Mouse (Mus musculus) urinary bladder, postnatal 36 days (tissue): ENCODE measurements around the gene Clns1a.

Experiments
- DNase-seq, 2 experiments: peaks; one replicate each; pipeline ENCODE4 v3.0.0; 2022; ENCODE audit warnings: low spot score in 2 of 2, mixed read lengths in 1 of 2

Clns1a gene

DNA sequence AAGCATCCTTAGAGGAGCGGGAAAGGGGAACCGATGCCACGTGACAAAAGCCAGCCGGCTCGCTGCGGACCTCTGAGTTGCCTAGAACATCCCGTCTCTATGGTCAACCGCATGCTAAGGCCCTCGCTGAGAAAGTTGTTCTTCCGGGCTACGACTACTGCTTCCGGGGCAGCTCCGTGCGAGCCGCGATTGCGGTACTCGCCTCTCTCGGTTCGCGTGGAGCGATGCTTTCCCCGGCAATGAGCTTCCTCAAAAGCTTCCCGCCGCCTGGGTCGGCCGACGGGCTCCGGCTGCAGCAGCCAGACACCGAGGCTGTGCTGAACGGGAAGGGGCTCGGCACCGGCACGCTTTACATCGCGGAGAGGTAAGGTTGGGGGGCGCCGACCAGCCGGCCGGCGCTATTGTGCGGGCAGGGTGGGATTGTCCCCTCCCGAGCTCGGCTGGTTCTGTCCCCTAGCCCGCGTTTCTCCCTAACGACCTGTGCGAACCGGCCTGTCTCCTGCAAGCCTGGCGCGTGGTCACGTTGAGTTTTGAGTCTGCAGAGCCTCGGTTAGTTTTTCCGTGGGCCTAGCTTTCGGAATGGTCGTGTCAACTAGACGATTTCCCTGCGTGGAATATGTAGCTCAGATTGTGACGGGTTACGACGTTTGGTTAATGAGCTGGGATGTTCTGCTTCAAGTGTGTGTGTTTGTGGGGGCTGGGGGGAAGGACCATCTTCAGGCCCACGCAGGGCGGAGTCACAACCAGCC lies at the start of gene Clns1a:
Gene Clns1a (plus strand): TSS at position 129 of the 749 bp plus-strand sequence.
- DNase-seq, result peak; percentile 84 to 92

DNA sequence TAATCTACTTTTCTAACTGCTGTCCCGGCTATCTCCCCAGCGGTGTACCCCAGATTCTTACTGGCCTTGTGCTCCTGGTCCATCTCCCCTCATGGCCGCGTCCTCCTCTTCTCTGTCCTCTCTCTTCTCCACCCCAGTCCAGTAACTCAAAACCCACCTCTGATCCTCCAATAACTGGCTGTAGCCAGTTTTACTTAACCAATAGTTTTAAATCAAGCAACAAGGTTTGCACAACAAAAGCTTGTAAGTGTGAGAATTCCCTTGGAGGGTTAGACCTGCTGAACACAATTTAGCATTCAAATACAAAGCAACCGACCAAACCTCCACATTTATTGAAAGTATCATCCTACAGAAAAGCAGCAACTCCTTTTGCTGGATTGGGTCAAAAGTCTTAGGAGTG lies 48.8 kb upstream of the Clns1a start:
- DNase-seq, result no peak

DNA sequence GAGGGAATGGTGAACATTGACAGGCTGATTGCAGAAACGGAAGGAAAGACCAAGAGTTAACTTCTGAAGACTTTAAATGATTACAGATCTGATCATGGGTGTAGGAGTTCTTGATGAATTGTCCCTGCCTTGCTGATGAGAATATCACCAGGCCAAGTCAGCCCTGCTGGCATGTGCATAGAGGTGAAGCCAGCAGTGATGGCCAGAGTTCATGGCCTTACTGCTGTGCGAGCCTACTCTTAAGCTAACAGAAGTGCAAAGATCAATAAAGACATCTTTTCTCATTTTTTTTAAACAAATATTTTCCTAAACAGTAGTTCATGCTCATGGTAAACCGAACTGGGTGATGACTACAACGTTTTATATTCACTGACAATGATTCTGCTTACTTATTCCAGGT lies 45.7 kb upstream of the Clns1a start:
- no peak for DNase-seq

DNA sequence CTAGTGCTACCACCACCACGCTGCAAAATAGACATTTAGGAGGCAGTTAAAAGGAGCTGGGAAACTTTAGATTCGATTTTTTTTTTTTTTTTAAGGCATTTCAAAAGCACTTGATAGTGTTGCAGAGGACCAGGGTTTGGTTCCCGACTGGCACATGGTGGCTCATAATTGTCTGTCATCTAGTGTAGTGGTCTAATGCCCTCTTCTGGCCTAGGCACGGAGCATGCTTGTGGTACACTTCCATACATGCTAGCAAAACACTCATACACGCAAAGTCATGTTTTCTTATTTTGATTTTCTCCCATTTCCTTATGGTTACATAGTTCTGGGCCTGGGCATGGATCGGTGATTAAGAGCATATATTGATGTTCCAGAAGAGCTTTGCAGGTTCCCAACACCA lies 40.3 kb upstream of the Clns1a start:
- DNase-seq, result no peak

DNA sequence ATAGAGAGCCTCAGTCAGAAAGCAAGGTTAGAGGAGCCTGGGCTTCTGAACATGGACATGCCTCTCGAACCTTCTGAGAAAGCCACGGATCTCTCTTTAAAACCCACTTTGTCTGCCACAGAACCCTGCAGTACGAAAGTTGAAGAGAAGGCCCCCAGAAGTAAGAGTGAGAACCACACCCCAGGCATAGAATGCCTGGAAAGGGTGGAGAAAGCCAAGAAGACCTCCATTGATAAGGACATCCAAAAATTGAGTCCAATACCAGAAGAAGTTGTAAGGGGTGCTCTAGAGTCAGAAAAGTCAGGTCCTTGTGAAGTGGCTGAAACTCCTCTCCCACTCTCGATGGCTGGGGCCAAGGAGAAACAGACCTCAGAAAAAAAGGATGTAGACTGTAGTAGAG lies 34.8 kb upstream of the Clns1a start:
- no peak for DNase-seq

DNA sequence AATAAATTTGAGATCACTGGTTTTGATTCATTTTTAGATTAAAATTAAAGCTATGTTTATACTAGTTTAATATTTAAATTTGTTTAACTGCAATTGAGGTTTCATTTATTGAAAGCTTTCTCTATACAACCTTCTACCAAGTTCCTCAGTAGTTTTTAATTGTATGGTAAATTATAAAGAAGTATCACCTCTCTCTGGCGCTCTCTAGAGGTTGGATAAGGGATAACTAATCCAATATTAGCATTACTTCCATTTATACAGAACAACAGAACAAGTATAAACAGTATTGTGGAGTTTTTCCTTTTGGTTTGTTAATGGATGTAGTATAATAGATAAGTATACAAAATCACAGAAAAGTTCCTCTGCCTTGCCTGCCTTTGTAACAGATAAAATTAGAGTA lies 17.2 kb upstream of the Clns1a start:
- no peak for DNase-seq

DNA sequence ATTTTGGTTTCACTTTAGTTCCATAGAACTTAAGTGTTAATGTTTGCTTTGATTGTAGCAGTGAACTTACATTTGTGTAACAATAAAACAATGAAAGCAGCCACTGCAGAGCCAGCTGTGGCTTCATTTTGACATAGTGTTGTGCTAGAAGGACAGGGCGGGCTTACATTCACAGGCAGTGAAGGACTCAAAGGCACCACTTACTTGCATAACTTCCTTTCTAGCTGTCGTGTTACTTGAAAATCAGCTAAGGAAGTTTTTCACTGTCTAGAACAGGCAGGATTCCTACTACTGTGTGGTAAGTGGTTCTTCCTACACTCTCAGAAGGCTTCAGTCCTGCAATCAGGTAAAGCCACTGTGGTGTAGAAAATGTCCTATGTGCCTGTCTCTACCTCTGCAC lies 8.6 kb upstream of the Clns1a start:
- DNase-seq, result no peak

DNA sequence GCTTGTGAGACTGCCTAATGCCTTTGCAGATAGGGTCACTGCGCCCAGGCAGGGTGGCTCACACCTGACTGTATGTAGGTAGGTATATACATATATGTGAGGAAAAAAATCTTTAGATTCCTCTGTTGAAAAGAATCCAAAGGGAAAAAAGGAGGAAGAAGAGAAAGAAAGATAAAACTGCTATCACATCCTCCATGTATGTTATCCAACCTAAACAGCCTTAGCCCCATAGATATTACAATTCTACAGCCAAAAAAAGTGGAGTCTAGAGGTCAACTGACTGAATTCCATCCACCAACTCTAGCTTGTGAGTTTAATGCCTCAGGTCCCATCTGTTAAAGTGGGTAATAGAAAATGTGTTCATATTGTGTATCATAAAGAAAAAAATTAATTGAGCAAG lies 993 bp upstream of the Clns1a start:
- DNase-seq, result no peak

DNA sequence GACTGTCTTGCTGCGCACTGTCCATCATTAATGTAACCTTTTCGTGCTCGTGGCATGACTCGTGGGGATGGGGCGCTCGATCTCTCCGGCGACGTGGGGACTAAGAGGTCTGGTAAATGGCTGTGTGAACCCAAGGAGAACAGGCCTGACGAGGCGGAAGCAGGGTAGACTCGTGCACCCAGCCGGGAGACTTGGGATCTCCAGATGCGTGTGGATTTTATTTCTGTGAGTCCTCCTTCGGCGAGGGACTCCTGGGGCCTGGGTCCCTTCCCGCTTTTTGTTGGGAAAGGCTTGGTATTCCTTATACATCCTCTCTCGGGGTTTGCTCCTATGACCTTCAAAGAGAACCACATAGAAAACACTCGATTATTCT lies 315 bp upstream of the Clns1a start:
- no peak for DNase-seq

DNA sequence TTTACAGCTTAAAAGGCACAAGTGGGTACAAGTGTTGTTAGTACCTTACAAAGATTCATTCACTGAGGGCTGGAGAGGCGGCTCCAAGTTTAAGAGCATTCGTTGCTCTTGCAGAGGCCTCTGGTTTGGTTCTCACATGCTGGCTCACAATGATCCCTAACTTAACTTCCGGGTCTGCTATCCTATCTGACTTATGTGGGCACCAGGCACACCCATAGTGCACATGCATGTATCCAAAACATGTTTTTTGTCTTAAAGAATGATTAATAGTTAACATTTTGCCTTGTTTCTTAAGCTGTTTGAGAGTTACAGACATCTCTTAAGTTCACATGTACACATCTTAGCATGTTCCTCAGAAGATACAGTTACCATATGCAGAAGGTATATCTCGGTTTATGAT lies 3.7 kb downstream of the Clns1a start:
- no peak for DNase-seq

DNA sequence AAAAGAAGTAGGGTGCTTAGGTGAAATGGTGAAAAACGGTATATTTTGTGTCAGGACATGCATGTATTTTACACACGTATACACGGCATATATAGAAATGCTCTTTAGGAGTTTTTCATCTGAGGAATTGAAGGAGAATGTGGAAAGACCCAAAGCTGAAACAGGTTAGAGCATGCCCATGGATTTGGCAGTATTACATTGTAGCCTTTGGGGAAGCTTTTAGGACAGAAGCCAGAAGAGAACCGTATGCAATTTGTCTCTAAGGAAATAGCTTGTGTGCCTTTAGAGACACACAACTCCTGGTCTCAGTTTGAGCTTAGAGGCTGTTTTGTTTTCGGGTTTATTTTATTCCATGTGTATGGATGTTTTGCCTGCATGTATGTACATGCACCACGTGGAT lies 4.7 kb downstream of the Clns1a start:
- no peak for DNase-seq

DNA sequence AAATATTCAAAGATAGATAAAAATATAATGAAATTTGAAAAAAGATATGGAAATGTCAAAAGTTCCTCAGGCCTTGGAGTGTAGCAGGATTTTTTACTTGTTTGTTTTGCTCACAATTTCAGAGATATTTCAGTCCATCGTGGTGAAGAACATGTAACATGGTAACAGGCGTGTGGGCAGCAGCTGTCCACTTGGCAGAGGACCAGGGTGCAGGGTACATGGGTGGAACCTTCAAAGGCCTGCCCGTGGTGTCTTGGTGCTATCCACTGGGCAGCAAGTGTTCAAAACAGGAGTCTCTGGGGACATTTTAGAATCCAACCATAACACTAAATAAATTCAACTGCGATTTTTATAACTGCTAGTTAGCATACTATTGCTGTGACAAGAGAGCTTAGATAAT lies 10.7 kb downstream of the Clns1a start:
- no peak for DNase-seq

DNA sequence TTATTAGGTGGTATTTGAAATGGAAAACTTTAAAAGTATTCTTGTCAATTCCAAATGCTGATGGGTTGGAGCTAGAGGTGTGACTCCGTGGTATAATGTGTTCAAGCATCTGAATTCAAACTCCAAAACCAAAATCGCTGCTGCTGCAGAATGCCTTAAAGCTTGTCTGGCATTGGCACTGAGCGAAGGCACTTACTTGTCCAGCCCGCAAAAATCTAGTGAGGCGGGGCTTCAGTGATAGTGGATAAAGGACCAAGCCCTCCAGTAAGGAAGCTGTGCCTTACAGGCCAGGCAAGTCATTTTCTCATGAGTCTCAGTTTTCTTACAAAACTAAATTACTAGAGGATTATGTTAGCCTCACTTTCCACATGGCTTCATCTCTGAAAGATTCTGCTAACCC lies 11.4 kb downstream of the Clns1a start:
- no peak for DNase-seq

DNA sequence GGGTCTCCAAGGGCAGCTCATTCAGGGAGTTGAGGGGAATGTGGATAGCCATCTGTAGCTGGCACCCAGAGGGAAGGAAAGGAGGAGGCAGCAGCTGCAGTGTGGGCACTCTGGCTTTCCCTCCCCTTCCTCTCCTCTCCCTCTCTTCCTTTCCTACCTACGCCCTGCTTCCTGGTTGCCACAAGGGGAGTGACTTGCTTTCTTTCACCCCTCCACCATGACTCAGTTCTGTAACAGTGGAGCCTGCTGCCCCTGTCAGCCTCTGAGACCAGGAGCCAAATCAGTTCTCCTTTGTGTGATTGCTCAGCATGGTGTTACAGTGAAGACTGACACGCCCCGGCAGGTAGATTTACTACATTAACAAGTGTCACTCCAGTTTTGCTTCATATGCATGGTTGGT lies 12.8 kb downstream of the Clns1a start:
- no peak for DNase-seq

DNA sequence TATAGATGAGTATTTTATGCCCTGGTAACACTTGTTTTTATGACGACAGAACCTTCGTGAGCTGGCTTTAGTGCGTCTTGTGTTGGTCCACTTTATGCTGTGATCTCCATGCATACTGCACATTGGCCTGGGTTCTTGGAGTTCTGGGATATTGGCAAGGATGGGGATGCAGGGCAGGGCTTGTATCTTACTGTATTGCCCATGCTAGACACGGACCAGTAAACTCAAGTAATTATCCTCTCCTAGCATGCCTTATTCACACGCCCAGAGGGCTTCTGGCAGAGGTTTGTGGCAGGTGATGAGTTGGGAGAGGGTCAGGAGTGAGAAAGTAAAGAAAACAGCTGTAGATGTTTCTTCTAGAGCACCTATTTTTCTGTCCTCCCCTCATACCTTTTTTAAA lies 18.2 kb downstream of the Clns1a start:
- DNase-seq, result no peak

DNA sequence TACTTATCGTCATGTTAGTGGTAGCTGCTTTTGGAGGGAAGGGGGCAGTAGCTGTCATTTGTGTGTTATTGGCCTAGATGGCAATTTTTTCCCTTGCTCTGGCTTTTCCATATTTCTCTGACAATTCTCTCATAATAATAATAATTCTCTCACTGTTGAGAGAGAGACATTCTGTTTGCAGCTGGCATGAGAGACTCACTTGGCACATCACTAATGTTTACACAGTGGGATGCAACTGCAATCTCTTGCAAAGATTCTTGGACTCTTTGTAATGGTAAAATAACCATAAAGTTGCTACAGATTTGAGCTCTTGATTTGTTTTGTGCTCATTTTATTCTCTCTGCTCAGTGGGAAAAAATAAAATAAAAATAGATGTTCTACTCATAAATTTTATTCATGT lies 20.9 kb downstream of the Clns1a start:
- no peak for DNase-seq

DNA sequence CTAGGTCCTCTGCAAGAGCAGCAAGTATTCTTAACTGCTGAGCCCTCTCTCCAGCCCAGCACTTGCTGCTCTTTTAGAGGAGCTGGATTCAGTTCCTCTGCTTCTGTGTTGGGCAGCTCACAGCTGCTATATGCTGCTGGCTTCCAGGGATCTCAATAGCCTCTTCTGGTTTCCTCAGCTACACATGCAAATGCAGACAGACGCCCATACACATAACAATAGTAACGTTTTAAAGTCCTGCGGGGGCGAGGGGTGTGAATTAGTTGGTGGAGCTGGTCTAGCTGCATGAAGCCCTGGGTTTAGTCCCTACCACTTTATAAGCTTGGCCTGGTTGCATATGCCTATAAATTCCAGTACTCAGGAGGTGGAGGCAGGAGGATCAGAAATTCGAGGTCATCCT lies 22.6 kb downstream of the Clns1a start:
- DNase-seq, result no peak

DNA sequence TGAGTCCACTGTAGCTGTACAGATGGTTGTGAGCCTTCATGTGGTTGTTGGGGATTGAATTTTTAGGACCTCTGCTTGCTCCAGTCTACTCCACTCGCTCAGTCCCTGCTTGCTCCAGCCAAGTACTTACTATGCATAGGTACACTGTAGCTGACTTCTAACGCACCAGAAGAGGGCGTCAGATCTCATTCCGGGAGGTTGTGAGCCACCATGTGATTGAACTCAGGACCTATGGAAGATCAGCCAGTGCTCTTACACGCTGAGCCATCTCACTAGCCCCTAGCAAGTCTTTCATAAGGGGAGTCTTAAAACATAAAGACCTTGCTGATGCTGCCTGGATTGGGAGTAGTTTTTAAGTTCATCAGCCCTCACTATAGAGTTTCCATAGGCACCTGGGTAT lies 23.7 kb downstream of the Clns1a start:
- no peak for DNase-seq

DNA sequence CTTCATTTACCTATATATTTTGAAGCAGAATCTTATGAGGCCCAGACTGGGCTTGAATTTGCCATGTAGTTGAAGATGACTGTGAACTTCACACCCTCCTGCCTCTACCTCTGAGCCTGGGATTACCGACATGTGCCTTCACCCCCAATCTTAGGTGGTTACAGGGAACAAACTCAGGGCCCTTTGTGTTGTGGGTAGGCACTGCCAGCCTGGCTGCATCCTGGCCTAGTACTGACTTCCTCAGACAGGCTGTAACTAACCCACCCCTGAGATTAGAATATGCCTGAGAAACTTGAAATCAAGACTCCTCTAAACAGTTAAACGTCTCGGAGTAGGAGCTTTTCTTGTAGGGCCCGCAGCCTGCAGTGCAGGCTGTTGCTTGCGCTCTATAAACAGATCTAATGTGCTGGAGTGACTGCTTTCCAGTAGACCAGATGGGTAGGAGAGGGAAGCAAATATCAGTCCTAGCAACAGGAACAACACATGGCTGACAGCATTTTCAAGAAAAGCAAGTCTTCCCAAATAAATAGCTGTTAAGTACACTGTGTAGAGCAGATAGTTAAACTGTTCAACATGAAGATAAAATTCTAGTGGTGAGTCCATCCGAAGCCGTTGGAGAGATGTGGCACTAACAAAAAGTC lies 26.0 kb downstream of the Clns1a start:
- DNase-seq, result no peak

DNA sequence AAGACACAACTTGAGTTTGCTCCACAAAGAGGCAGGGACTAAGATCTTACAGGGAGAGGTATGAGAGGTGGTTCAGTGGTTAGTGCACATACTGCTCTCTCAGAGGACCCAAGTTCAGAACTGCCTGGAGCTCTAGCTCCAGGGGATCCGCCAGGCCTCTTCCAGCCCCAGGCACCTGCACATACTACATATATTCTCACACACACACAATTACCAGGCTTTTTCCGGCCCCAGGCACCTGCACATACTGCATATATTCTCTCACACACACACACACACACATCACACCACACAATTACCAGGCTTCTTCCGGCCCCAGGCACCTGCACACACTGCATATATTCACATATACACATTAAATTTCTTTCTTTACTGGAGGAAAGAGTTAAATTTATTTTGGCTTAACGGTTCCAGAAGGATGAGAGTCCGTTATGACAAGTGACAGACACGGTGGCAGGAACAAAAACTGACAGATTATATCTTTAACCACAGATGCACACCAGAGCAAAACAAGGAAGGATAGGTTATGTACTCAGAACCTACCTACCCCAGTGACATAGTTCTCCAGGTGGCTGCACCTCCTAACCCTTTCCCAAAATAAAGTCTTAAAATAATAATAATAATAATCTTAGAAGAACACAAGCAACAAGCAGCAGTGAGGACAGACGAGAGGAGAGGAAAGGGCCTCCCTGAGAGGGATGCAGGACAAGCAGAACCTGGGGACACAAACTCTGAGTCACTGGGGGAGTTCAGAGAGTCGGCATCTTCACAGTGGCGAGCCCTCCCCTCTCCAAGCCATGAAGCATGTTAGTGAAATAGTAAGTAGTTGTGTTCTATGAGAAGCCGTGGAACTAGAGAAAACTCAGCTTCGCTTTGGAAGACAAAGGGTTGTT lies 27.5 kb downstream of the Clns1a start:
- no peak for DNase-seq

DNA sequence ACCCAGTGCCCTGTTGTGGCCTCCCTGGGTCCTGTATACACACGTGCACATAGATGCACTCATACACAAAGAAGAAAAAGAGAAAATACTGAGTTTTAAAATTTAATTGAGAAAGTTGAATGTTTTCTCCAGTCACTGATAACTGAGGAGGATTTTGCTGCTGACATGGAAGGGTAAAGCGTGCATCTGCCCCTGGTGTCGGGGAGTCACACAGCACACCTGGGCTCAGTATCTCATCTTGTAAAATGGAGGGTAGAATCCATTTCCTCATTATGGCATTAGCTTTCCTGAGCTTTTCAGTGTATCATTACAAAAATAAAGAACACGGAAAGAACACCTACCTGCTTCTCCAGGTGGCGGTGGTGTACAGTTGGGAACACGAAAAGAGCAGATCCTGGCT lies 29.0 kb downstream of the Clns1a start:
- no peak for DNase-seq

DNA sequence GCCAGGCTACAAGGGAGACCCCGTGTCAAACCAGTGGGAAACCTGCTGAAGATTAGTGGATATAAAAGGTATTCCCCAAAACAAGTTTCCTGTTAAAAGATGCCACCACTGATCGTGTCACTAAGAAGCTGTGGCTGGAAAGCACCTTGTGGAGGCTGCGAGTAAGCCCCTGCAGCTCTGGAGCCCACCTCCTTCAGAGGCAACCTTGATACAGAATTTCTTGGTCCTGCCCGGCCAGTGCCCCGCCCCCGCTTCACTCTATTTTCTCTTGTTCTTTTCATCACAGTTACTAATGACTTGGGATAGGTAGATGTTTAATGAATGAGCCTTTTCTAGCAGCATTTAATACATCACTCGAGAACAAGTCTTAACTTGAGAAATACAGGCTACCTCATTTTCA lies 29.6 kb downstream of the Clns1a start:
- no peak for DNase-seq

DNA sequence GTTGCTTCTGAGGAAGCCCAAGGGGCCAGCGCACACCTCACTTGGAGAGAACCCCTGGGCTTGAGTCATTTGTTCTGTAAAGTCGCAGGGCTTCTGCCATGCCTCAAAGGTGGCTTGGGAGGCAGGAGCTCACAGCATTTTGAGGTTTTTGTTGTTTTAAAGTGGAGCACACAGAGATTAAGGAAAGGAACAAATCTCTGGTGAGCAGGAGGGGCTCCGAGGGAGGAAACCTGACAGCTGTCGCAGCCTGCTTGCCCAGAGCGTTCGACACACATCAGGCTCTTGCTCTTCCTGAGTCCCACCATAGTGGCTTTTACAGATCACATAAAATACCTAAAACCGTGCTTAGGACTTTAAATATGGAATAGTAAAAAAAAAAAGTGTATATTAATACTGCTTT lies 30.3 kb downstream of the Clns1a start:
- DNase-seq, result no peak
